Mouse (Mus musculus): ENCODE measurements around the gene Nbeal2. TPM values are rescaled to one million over a fixed set of nuclear protein-coding genes. Genes with fewer than 3 reads are reported as not detected.
A peak's percentile ranks its signal among the peaks of the same experiment; 100 is the strongest.

Nbeal2 gene
- polyA plus RNA-seq, 1 experiment from 2014 or later = 3.8 TPM

DNA sequence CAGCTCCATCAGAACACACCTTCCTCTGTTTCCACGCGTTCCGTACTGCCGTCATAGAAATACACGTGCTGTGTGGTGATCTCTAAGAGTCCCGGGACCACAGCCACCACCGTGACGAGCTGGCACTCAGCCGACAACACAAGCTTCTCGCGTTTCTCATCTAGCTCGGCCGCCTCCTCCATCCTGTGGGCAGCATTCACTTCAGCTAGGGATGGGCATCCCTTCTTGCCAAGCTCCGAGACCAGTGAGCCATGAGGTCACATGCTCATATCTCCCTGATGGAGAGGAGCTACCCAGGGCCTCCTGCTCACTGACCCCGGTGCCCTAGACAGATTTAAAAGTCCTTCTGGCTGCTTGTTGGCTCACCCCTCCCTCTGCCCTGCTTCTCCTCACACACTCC is 23.8 kb downstream of the Nbeal2 start:
- WGBS = 83% methylated on average over 15 of the region's 15 CpGs
- Histone ChIP-seq H3K27me3 (ENCODE audit: control insufficient read depth, insufficient read depth, low read length) (no peaks in the 10 kb centered on the region; the same call in 1 of the 2 replicates), H3K4me3 (ENCODE audit: low read length) (no peak overlapping the region), H3K27ac (ENCODE audit: low read length) (no peak overlapping the region), H3K4me1 (ENCODE audit: control insufficient read depth, insufficient read depth, low read length) (peaks cover 2% of the 10 kb centered on the region; the same call in 1 of the 2 replicates), H3K36me3 (ENCODE audit: control insufficient read depth, insufficient read depth) (peaks cover 13% of the 10 kb centered on the region), H3K9me3 (replicated peaks; ENCODE audit: control insufficient read depth, low read length) (no peaks in the 10 kb centered on the region), H3K4me2 (ENCODE audit: low read depth, low read length) (no peak overlapping the region), H3K9ac (ENCODE audit: low read length) (no peak overlapping the region)
- no peak for ATAC-seq (replicated peaks; ENCODE audit: extremely low read depth, insufficient read depth, low FRiP score)

DNA sequence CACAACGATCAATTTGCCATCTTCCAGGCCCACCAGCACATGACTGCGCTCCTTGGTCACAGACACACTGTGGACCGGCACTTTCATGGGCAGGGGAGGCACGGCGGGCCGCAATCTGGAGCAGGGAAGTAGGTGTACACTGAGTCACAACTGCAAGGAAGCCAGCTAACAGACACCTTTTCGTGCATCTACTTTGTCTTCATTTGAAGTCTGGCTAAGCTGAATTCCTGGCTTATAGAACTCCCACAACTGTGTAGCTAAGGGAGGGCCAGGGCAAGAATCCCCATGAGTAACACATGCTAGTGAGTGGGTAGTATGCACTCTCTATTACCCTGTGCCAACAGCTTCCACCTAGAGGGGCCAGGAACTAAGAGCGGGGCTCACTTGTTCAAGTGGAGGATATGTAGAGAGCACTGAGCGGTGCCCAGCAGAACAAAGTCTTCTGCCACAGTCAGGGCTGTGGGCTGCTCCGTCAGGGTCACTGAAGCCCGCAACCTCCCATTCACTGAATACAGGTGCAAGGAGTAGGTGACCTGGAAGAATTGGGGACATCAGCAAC is 28.5 kb downstream of the Nbeal2 start:
- WGBS = 70% methylated on average over 11 of the region's 11 CpGs
- H3K36me3 ChIP-seq (ENCODE audit: control insufficient read depth, insufficient read depth) = peaks cover 12% of the 10 kb centered on the region
- peaks cover 10% of the 10 kb centered on the region; the same call in 1 of the 2 replicates for H3K4me1 ChIP-seq (ENCODE audit: control insufficient read depth, insufficient read depth, low read length)
- peak overlapping the region; percentile 83 for H3K9ac ChIP-seq (ENCODE audit: low read length)
- no peaks in the 10 kb centered on the region for H3K27me3 ChIP-seq (ENCODE audit: control insufficient read depth, insufficient read depth, low read length)
- H3K9me3 ChIP-seq (replicated peaks; ENCODE audit: control insufficient read depth, low read length) = no peaks in the 10 kb centered on the region
- ATAC-seq (replicated peaks; ENCODE audit: extremely low read depth, insufficient read depth, low FRiP score) = no peak
- peak overlapping the region; percentile 59 for H3K4me3 ChIP-seq (ENCODE audit: low read length)
- H3K27ac ChIP-seq (ENCODE audit: low read length) = no peak overlapping the region
- peak overlapping the region; percentile 99 for H3K4me2 ChIP-seq (ENCODE audit: low read depth, low read length)

DNA sequence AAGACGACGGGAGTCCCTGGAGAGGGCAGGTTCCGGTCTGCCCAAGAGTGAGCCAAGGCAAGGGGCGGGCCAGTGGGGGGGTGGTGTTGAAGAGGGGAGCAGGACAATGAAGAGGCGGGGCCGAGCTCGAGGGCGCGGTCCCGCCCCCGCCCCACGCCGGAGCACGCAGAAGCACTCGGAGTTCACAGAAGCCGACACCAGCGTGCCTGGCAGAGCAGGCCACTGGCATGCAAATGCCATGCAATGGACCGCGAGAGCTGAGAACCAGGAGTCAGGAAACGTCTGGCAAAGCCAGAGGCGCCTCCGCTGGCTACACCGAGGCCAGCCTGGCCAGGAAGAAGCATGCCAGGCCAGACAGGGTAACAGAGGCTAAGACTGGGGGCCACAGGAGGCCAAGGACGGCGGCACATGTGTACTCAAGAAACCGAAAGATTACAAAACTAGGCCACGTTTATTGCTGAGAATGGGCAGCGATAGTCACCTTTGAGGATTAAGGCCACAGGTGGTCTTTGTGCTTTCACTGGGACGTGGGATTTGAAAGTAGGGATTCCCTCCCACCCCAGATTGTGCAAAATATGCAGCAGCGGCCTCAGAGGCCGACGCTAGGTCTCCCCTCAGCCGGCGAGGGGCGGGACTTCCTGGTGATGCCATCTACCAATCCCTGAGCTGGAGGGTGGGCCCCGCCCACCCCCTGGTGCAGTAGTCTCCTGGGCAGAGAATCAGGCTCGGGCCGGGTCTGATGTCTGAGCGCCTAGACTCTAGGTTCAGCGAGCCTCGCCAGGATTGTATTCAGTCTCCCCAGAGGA is 29.4 kb downstream of the Nbeal2 start, which contains the start of gene Nradd:
Gene Nradd, minus strand, starts transcription at position 92 of the 806 bp plus-strand sequence.
- H3K9me3 ChIP-seq (replicated peaks; ENCODE audit: control insufficient read depth, low read length) = no peaks in the 10 kb centered on the region
- H3K27ac ChIP-seq (ENCODE audit: low read length) = peak within 1 kb of the TSS; percentile 90
- peaks cover 13% of the 10 kb centered on the region for H3K36me3 ChIP-seq (ENCODE audit: control insufficient read depth, insufficient read depth)
- peak within 1 kb of the TSS; percentile 83 for H3K9ac ChIP-seq (ENCODE audit: low read length)
- no peaks in the 10 kb centered on the region for H3K27me3 ChIP-seq (ENCODE audit: control insufficient read depth, insufficient read depth, low read length)
- H3K4me3 ChIP-seq (ENCODE audit: low read length) = peak within 1 kb of the TSS; percentile 59
- WGBS = 4% methylated on average over 41 of the region's 41 CpGs
- ATAC-seq (replicated peaks; ENCODE audit: extremely low read depth, insufficient read depth, low FRiP score) = peak; percentile 92
- H3K4me2 ChIP-seq (ENCODE audit: low read depth, low read length) = peak within 1 kb of the TSS; percentile 99
- H3K4me1 ChIP-seq (ENCODE audit: control insufficient read depth, insufficient read depth, low read length) = peaks cover 10% of the 10 kb centered on the region; the same call in 1 of the 2 replicates

DNA sequence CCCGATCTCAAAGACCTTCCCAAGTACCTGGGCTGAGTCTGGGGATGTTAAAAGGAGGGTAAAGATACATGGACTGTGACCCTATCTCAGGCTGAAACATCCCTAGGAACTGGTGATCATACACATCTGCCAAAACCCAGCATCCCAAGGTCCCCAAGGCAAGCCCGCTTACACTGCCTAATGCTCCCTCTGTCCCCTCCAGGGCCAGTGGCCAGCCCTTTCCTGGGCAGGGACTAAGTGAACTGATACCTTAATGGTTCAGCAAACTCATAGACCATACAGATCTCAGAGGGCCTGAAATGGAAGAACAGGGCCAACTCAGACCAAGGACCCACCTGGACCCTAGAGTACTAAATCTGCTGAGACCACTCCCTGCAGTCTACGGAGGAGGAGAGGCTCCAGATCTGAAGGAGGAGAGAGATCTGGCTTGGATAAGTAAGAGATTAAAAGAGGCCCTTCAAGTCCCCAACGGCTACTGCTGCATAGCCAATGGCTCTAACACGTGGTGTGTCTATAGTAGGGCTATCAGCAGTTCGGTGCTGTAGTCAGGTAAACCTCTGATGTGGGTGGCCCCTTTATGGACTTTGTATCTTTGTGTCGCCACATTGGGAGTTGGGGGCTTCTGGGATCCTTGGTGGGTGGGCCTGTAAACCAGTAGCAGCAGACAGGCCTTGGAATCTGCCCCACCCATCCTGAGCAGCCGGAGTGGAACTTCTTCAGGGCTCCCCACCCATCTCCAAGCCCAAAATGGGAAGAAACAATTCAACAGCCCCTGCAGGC is 30.4 kb downstream of the Nbeal2 start:
- peak overlapping the region; percentile 99 for H3K4me2 ChIP-seq (ENCODE audit: low read depth, low read length)
- ATAC-seq (replicated peaks; ENCODE audit: extremely low read depth, insufficient read depth, low FRiP score) = no peak
- peak overlapping the region; percentile 59 for H3K4me3 ChIP-seq (ENCODE audit: low read length)
- H3K36me3 ChIP-seq (ENCODE audit: control insufficient read depth, insufficient read depth) = peaks cover 21% of the 10 kb centered on the region
- no peaks in the 10 kb centered on the region for H3K9me3 ChIP-seq (replicated peaks; ENCODE audit: control insufficient read depth, low read length)
- H3K27ac ChIP-seq (ENCODE audit: low read length) = peak overlapping the region; percentile 90
- WGBS = 54% methylated on average over 8 of the region's 8 CpGs
- peaks cover 10% of the 10 kb centered on the region; the same call in 1 of the 2 replicates for H3K4me1 ChIP-seq (ENCODE audit: control insufficient read depth, insufficient read depth, low read length)
- H3K9ac ChIP-seq (ENCODE audit: low read length) = peak overlapping the region; percentile 83
- no peaks in the 10 kb centered on the region for H3K27me3 ChIP-seq (ENCODE audit: control insufficient read depth, insufficient read depth, low read length)

GRCm38 (mm10) chr9:110622621-110623219 is 31.2 kb downstream of the Nbeal2 start:
- Histone ChIP-seq H3K9me3 (replicated peaks; ENCODE audit: control insufficient read depth, low read length) (no peaks in the 10 kb centered on the region), H3K36me3 (ENCODE audit: control insufficient read depth, insufficient read depth) (peaks cover 26% of the 10 kb centered on the region), H3K4me2 (ENCODE audit: low read depth, low read length) (no peak overlapping the region), H3K9ac (ENCODE audit: low read length) (no peak overlapping the region), H3K27ac (ENCODE audit: low read length) (no peak overlapping the region), H3K4me1 (ENCODE audit: control insufficient read depth, insufficient read depth, low read length) (peaks cover 10% of the 10 kb centered on the region; the same call in 1 of the 2 replicates), H3K4me3 (ENCODE audit: low read length) (no peak overlapping the region), H3K27me3 (ENCODE audit: control insufficient read depth, insufficient read depth, low read length) (no peaks in the 10 kb centered on the region)
- ATAC-seq (replicated peaks; ENCODE audit: extremely low read depth, insufficient read depth, low FRiP score) = no peak
- 79% methylated on average over 12 of the region's 12 CpGs for WGBS

GRCm38 (mm10) chr9:110620685-110621084 is 33.3 kb downstream of the Nbeal2 start:
- H3K9ac ChIP-seq (ENCODE audit: low read length) = no peak overlapping the region
- no peak overlapping the region for H3K27ac ChIP-seq (ENCODE audit: low read length)
- H3K36me3 ChIP-seq (ENCODE audit: control insufficient read depth, insufficient read depth) = peaks cover 33% of the 10 kb centered on the region
- no peak overlapping the region for H3K4me3 ChIP-seq (ENCODE audit: low read length)
- peaks cover 10% of the 10 kb centered on the region; the same call in 1 of the 2 replicates for H3K4me1 ChIP-seq (ENCODE audit: control insufficient read depth, insufficient read depth, low read length)
- 91% methylated on average over 7 of the region's 7 CpGs for WGBS
- H3K27me3 ChIP-seq (ENCODE audit: control insufficient read depth, insufficient read depth, low read length) = no peaks in the 10 kb centered on the region
- no peak overlapping the region for H3K4me2 ChIP-seq (ENCODE audit: low read depth, low read length)
- ATAC-seq (replicated peaks; ENCODE audit: extremely low read depth, insufficient read depth, low FRiP score) = no peak
- H3K9me3 ChIP-seq (replicated peaks; ENCODE audit: control insufficient read depth, low read length) = no peaks in the 10 kb centered on the region

DNA sequence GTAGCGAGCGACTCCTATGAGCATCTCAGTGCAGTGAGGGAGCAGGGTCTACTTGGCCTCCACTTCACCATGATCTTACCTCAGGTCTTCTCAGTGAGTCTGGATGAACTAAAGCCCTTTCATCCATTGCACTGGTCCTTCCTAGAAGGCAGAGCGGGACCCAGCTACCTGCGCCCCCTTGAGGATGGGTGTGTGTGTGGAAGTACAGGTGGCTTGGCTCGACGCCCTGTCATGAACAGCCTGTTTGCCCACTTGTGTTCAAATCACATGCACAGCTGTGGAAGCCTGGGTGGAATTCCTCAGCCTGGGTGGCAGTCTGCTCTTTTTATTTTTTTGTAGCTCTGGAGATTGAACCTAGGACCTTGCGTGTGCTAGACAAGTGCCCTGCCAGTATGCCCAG is 33.8 kb downstream of the Nbeal2 start:
- Histone ChIP-seq H3K4me2 (ENCODE audit: low read depth, low read length) (no peak overlapping the region), H3K36me3 (ENCODE audit: control insufficient read depth, insufficient read depth) (peaks cover 38% of the 10 kb centered on the region), H3K4me1 (ENCODE audit: control insufficient read depth, insufficient read depth, low read length) (peaks cover 8% of the 10 kb centered on the region; the same call in 1 of the 2 replicates), H3K4me3 (ENCODE audit: low read length) (no peak overlapping the region), H3K27ac (ENCODE audit: low read length) (no peak overlapping the region), H3K9me3 (replicated peaks; ENCODE audit: control insufficient read depth, low read length) (no peaks in the 10 kb centered on the region), H3K27me3 (ENCODE audit: control insufficient read depth, insufficient read depth, low read length) (no peaks in the 10 kb centered on the region), H3K9ac (ENCODE audit: low read length) (no peak overlapping the region)
- WGBS = 78% methylated on average over 7 of the region's 7 CpGs
- ATAC-seq (replicated peaks; ENCODE audit: extremely low read depth, insufficient read depth, low FRiP score) = no peak

GRCm38 (mm10) chr9:110617081-110617480 is 36.9 kb downstream of the Nbeal2 start:
- H3K4me3 ChIP-seq (ENCODE audit: low read length) = no peak overlapping the region

More at GRCm38 (mm10) chr9:110617081-110617480, 36.9 kb downstream of the Nbeal2 start:
- no peaks in the 10 kb centered on the region for H3K9me3 ChIP-seq (replicated peaks; ENCODE audit: control insufficient read depth, low read length)
- no peaks in the 10 kb centered on the region for H3K4me1 ChIP-seq (ENCODE audit: control insufficient read depth, insufficient read depth, low read length)
- H3K27ac ChIP-seq (ENCODE audit: low read length) = no peak overlapping the region
- peaks cover 49% of the 10 kb centered on the region for H3K36me3 ChIP-seq (ENCODE audit: control insufficient read depth, insufficient read depth)
- 75% methylated on average over 3 of the region's 3 CpGs for WGBS
- H3K4me2 ChIP-seq (ENCODE audit: low read depth, low read length) = no peak overlapping the region
- no peak overlapping the region for H3K9ac ChIP-seq (ENCODE audit: low read length)
- no peak for ATAC-seq (replicated peaks; ENCODE audit: extremely low read depth, insufficient read depth, low FRiP score)
- H3K27me3 ChIP-seq (ENCODE audit: control insufficient read depth, insufficient read depth, low read length) = no peaks in the 10 kb centered on the region

All from heart, embryonic 16.5 days (tissue).